Mouse (Mus musculus) liver, embryonic 12.5 days (tissue): ENCODE data around the gene Acot7. TPM values are rescaled to one million over a fixed set of nuclear protein-coding genes. Genes with fewer than 3 reads are reported as not detected.

Experiments
- ATAC-seq: fragments of 200-750 bp; cut with Nextera tagmentation; 2 replicates; pipeline ENCODE4 v1.8.0; 2017; ENCODE audit warnings: moderate number of reproducible peaks, mild to moderate bottlenecking, moderate library complexity
- H3K27ac ChIP-seq: fragments of 300-500 bp; sonication (generic); 2 replicates; pipeline ENCODE4 v1.5.1; 2016; ENCODE audit warnings: mild to moderate bottlenecking
- H3K27me3 ChIP-seq: fragments of 300-500 bp; sonication (generic); replicated peaks from 2 replicates; pipeline ENCODE4 v1.6.1; 2016; ENCODE audit warnings: mild to moderate bottlenecking, moderate library complexity
- H3K36me3 ChIP-seq: fragments of 300-500 bp; sonication (generic); 2 replicates; pipeline ENCODE4 v1.6.1; 2016; ENCODE audit warnings: mild to moderate bottlenecking, moderate library complexity
- H3K4me1 ChIP-seq: fragments of 300-500 bp; sonication (generic); 2 replicates; pipeline ENCODE4 v1.6.1; 2016
- H3K4me2 ChIP-seq: fragments of 300-500 bp; sonication (generic); 2 replicates; pipeline ENCODE4 v1.6.1; 2016; ENCODE audit warnings: mild to moderate bottlenecking, moderate library complexity
- H3K4me3 ChIP-seq: fragments of 300-500 bp; sonication (generic); 2 replicates; pipeline ENCODE4 v1.5.1; 2016; ENCODE audit warnings: mild to moderate bottlenecking, moderate library complexity
- H3K9ac ChIP-seq: fragments of 300-500 bp; sonication (generic); 2 replicates; pipeline ENCODE4 v1.6.1; 2016; ENCODE audit warnings: mild to moderate bottlenecking, moderate library complexity
- H3K9me3 ChIP-seq: fragments of 300-500 bp; sonication (generic); replicated peaks from 2 replicates; pipeline ENCODE4 v1.6.1; 2016; ENCODE audit warnings: mild to moderate bottlenecking, moderate library complexity
- WGBS: fragments of 180-500 bp; shearing (Covaris S2); methylation state at CpG from one replicate; pipeline ENCODE4 v1.1.7; 2016; ENCODE audit not compliant: insufficient replicate concordance; 5-methylcytosine and 5-hydroxymethylcytosine counted together
- polyA plus RNA-seq: library from polyadenylated mRNA; unstranded; fragments of >200 nt; fragmentation: Nextera tagmentation; extraction: Ambion mirVana; gene quantifications from 2 replicates; pipeline ENCODE4 v1.2.1, GENCODE M21; 2016

Acot7 gene
- polyA plus RNA-seq, 1 experiment from 2014 or later, result 36.2 TPM

GRCm38 (mm10) chr4:152286887-152287286 is 109.0 kb downstream of the Acot7 start:
- no peak for ATAC-seq
- H3K27me3 ChIP-seq, result peaks cover 96% of the 10 kb centered on the region
- H3K9me3 ChIP-seq, result 0 out of 2 replicates have a peak, but pooled peaks cover 3% of the 10 kb centered on the region
- H3K27ac ChIP-seq, result no peak overlapping the region
- no peak overlapping the region for H3K9ac ChIP-seq
- no peaks in the 10 kb centered on the region for H3K36me3 ChIP-seq
- H3K4me2 ChIP-seq, result no peak overlapping the region
- 9% methylated on average over 26 of the region's 26 CpGs for WGBS
- peaks cover 31% of the 10 kb centered on the region for H3K4me1 ChIP-seq
- no peak overlapping the region for H3K4me3 ChIP-seq

- Histone ChIP-seq H3K4me2 (no peak overlapping the region), H3K27me3 (peaks cover 96% of the 10 kb centered on the region), H3K9ac (no peak overlapping the region), H3K36me3 (no peaks in the 10 kb centered on the region), H3K27ac (no peak overlapping the region), H3K9me3 (0 out of 2 replicates have a peak, but pooled peaks cover 3% of the 10 kb centered on the region), H3K4me1 (peaks cover 31% of the 10 kb centered on the region), H3K4me3 (no peak overlapping the region)
- WGBS, result 29% methylated on average over 19 of the region's 19 CpGs
- no peak for ATAC-seq
Measured at GRCm38 (mm10) chr4:152287317-152288120, 109.6 kb downstream of the Acot7 start.

- no peak overlapping the region for H3K27ac ChIP-seq
- peaks cover 21% of the 10 kb centered on the region for H3K4me1 ChIP-seq
- H3K4me3 ChIP-seq, result no peak overlapping the region
- 56% methylated on average over 18 of the region's 18 CpGs for WGBS
- H3K27me3 ChIP-seq, result peaks cover 96% of the 10 kb centered on the region
- H3K36me3 ChIP-seq, result no peaks in the 10 kb centered on the region
- H3K9ac ChIP-seq, result no peak overlapping the region
- no peak overlapping the region for H3K4me2 ChIP-seq
- no peak for ATAC-seq
- 0 out of 2 replicates have a peak, but pooled peaks cover 3% of the 10 kb centered on the region for H3K9me3 ChIP-seq
Measured at GRCm38 (mm10) chr4:152288398-152288945, 110.5 kb downstream of the Acot7 start.

GRCm38 (mm10) chr4:152290385-152290784 is 112.5 kb downstream of the Acot7 start:
- H3K4me2 ChIP-seq, result 0 out of 2 replicates have a peak overlapping the region, but pooled peaks have one; percentile 17
- 4% methylated on average over 39 of the region's 39 CpGs for WGBS
- no peak overlapping the region for H3K9ac ChIP-seq
- H3K4me3 ChIP-seq, result no peak overlapping the region
- H3K36me3 ChIP-seq, result no peaks in the 10 kb centered on the region
- peaks cover 84% of the 10 kb centered on the region for H3K27me3 ChIP-seq
- no peak for ATAC-seq
- no peak overlapping the region for H3K27ac ChIP-seq
- peaks cover 24% of the 10 kb centered on the region for H3K4me1 ChIP-seq
- H3K9me3 ChIP-seq, result 0 out of 2 replicates have a peak, but pooled peaks cover 3% of the 10 kb centered on the region

- 25% methylated on average over 11 of the region's 11 CpGs for WGBS
- ATAC-seq, result no peak
- no peaks in the 10 kb centered on the region for H3K36me3 ChIP-seq
- H3K4me2 ChIP-seq, result no peak overlapping the region
- H3K4me3 ChIP-seq, result no peak overlapping the region
- H3K27ac ChIP-seq, result no peak overlapping the region
- H3K4me1 ChIP-seq, result peaks cover 29% of the 10 kb centered on the region
- peaks cover 78% of the 10 kb centered on the region for H3K27me3 ChIP-seq
- no peak overlapping the region for H3K9ac ChIP-seq
- H3K9me3 ChIP-seq, result 0 out of 2 replicates have a peak, but pooled peaks cover 3% of the 10 kb centered on the region
Measured at GRCm38 (mm10) chr4:152290991-152291390, 113.1 kb downstream of the Acot7 start.

- Histone ChIP-seq H3K9me3 (0 out of 2 replicates have a peak, but pooled peaks cover 3% of the 10 kb centered on the region), H3K36me3 (no peaks in the 10 kb centered on the region), H3K4me1 (peaks cover 28% of the 10 kb centered on the region), H3K4me3 (no peak within 1 kb of the TSS), H3K27ac (no peak within 1 kb of the TSS), H3K9ac (no peak within 1 kb of the TSS), H3K4me2 (0 out of 2 replicates have a peak within 1 kb of the TSS, but pooled peaks have one; percentile 17), H3K27me3 (peaks cover 73% of the 10 kb centered on the region)
- no peak for ATAC-seq
- WGBS, result 42% methylated on average over 6 of the region's 6 CpGs
Measured at GRCm38 (mm10) chr4:152291562-152291961, 113.6 kb downstream of the Acot7 start, which contains the start of gene Hes3. TSS of gene Hes3 (minus strand) at chr4:152291662.

GRCm38 (mm10) chr4:152292102-152292765 is 114.3 kb downstream of the Acot7 start:
- 0 out of 2 replicates have a peak, but pooled peaks cover 3% of the 10 kb centered on the region for H3K9me3 ChIP-seq

GRCm38 (mm10) chr4:152294188-152294929 is 116.4 kb downstream of the Acot7 start:
- Histone ChIP-seq H3K4me3 (no peak overlapping the region), H3K9ac (no peak overlapping the region), H3K9me3 (no peaks in the 10 kb centered on the region), H3K27me3 (peaks cover 48% of the 10 kb centered on the region), H3K36me3 (peaks cover 3% of the 10 kb centered on the region; the same call in 1 of the 2 replicates), H3K4me2 (no peak overlapping the region), H3K4me1 (peaks cover 37% of the 10 kb centered on the region), H3K27ac (no peak overlapping the region)
- WGBS, result 44% methylated on average over 10 of the region's 10 CpGs
- ATAC-seq, result no peak

More at GRCm38 (mm10) chr4:152292102-152292765, 114.3 kb downstream of the Acot7 start:
- peaks cover 66% of the 10 kb centered on the region for H3K27me3 ChIP-seq
- H3K4me3 ChIP-seq, result no peak overlapping the region
- no peak overlapping the region for H3K27ac ChIP-seq
- peaks cover 22% of the 10 kb centered on the region for H3K4me1 ChIP-seq
- H3K9ac ChIP-seq, result no peak overlapping the region
- no peak overlapping the region for H3K4me2 ChIP-seq
- no peaks in the 10 kb centered on the region for H3K36me3 ChIP-seq
- WGBS, result 44% methylated on average over 12 of the region's 12 CpGs
- no peak for ATAC-seq

- Histone ChIP-seq H3K4me2 (peak overlapping the region; percentile 91), H3K27me3 (peaks cover 33% of the 10 kb centered on the region), H3K27ac (peak overlapping the region; percentile 91), H3K4me1 (peaks cover 31% of the 10 kb centered on the region), H3K9me3 (no peaks in the 10 kb centered on the region), H3K9ac (peak overlapping the region; percentile 74; the same call in 1 of the 2 replicates), H3K36me3 (peaks cover 18% of the 10 kb centered on the region), H3K4me3 (peak overlapping the region; percentile 97)
- ATAC-seq, result 0 out of 2 replicates have a peak, but pooled peaks have one; percentile 6
- WGBS, result 2% methylated on average over 4 of the region's 4 CpGs
Measured at GRCm38 (mm10) chr4:152295916-152296315, 118.0 kb downstream of the Acot7 start.

GRCm38 (mm10) chr4:152296371-152296770 is 118.4 kb downstream of the Acot7 start:
- WGBS, result 4% methylated on average over 8 of the region's 8 CpGs
- Histone ChIP-seq H3K27me3 (peaks cover 29% of the 10 kb centered on the region), H3K4me3 (peak overlapping the region; percentile 97), H3K4me1 (peaks cover 31% of the 10 kb centered on the region), H3K9me3 (no peaks in the 10 kb centered on the region), H3K27ac (peak overlapping the region; percentile 91), H3K4me2 (peak overlapping the region; percentile 91), H3K9ac (peak overlapping the region; percentile 74), H3K36me3 (peaks cover 23% of the 10 kb centered on the region)
- ATAC-seq, result no peak
